Mouse (Mus musculus) lung, postnatal 14 days (tissue): Measurements from ENCODE around the gene Tfrc.

Experiments used
- DNase-seq: peaks from one replicate; pipeline ENCODE4 v3.0.0; 2021

Tfrc gene

DNA sequence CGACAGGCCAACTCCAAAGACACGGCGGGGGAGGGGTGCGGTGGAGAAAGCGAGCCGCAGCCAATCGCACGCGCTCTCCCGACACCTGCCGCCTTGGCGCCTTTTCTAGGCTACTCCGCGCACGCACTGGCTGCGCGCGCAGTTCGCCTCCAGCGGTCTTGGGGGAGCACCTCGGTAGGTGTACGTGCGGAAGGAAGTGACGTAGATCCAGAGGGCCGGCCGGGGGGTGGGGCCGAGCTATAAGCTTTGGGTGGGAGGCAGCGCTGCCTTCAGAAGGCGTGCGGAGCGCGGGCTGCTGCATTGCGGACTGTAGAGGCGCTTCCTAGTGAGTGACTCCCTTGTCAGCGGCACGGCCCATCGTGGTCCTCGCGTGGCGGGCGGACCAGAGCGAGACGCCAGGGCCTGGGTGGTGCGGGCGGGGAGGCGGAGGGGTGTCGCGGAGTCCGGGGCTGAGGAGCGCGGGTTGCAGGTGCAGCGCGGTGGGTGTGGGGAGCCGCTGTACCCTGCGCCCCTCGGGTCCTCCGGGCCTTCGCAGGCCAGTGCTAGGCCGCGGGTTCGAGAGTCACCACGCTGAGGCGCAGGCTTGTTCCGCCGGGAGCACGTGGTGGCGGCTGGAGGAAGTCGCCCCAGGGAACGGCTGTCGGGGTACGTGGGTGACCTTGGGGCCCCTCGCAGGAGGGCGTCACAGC lies at the start of gene Tfrc:
Gene Tfrc, plus strand, starts transcription at position 209 of the 689 bp plus-strand sequence.
- DNase-seq = peak; percentile 95

DNA sequence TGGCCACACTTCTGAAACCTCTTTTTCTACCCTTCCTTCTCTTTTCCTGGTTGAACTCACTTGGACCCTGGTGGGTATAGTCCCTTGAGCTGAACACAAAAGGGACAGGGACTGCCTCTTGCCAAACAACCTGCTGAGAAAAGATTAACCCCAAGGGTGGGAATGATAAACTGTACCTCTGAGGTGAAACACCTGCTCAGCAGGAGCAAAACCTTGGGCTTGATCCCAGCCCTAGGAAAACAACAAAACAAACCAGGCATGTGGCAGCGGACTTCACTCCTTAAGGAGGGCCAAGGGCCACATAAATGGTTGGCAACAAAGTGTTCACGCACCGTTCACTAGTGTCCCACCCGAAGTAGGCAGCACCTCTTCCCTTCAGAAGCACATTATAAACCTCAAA lies 49.2 kb upstream of the Tfrc start:
- no peak for DNase-seq

DNA sequence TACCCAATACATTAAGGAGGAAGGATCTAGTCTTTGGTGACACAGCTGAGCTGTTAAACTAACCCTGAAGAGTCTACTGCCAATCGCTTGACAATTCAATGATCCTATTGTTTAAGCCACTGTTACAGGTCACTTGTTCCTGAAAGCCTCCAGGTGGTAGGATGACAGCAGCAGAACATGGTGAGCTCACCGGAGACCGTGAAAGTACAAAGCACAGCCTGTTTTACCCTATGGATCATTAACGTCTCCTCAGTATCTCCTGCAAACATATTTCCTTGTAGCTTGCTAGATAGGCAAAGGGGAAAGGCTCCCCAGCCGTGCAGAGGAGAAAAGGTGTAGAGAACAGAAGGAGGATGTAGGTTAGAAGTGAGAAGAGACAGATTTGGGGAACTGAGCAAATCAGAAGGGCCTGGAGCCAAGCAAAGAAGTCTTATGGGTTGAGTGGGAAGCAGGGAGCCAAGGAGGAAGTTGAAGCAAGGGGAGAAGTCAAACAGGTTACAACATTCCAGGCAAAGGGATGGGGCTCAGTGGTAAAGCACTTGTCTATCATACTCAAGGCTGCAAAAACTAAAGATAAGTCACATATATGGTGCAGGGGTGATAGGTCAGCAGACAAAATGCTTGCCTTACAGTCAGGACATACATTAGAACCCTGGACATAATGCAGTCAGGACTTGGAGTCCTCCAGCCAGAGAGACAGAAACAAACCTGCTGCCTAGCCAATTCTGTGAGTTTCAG lies 45.5 kb upstream of the Tfrc start:
- no peak for DNase-seq

DNA sequence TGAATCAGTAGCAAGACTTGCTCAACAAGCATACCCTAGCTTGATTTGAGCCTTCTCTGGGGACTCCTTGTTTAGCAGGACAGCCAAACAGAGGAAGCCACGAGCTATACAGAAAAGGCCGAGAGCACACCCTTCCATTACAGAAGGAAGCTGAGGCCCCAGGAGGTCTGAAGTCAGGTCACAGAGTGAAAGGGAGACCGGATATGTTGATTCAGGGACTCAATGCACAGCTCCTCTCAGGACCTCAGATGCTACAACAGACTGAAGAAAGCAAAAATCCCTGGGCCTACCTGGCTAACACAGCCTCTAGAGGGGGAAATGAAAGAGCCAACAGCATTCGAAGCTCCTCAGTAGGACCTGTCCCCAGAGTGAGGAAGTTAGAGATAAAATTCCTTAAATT lies 41.4 kb upstream of the Tfrc start:
- no peak for DNase-seq

DNA sequence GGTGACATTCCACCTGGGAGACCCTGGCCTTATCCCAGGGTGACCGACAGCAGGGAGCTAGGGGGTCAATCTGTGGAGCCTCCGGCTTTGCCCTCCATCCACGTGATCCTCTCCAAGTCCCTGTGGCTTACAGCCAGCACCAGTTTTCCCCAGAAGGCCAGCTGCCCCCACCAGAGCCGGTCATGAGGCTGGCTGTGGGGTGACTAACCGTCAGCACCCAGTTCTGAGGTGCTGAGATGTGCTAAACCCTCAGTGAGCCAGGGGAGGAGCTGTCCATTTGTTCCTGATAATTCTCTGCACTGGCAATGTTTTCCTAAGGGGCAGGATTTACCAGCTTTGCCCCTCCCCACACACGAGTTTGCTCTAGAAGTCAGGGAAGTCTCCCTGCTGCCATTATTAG lies 40.3 kb upstream of the Tfrc start:
- no peak for DNase-seq

DNA sequence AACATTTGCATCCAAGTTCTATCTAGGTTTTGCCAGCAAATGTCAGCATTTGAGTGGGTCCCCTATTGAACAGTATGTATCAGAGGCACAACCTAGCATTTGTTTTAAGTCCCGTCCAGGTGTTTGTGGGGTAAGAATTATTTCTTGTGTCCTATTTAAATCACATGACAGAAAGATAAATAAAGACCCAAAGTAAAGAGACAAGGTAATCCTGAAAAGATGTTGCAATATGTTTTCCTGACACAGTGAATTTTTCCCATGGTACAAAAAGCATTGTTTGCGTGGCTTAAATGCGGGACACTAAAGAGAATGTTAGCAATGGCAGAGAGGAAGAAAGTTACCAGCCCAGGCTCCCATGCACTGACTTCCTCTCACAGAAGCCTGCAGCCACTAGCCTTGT lies 38.7 kb upstream of the Tfrc start:
- no peak for DNase-seq

DNA sequence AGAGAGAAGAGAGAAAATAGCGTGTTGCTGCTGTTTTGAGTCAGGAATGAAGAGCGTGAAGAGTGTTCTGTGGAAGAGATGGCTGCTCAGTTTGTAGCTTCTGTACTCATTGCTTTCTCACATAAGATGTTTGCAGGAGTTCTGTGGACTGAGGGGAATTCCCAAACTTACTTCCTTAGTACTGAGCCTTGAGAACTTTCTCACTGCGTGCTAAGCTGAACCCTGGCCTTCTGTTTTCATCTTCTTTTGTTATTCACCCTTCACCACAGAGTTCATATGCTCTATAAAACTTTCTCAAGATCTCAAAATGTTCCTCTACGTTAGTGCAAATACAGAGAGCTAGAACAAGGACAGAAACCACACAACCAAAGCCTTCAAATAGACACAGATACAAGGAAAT lies 36.2 kb upstream of the Tfrc start:
- no peak for DNase-seq

DNA sequence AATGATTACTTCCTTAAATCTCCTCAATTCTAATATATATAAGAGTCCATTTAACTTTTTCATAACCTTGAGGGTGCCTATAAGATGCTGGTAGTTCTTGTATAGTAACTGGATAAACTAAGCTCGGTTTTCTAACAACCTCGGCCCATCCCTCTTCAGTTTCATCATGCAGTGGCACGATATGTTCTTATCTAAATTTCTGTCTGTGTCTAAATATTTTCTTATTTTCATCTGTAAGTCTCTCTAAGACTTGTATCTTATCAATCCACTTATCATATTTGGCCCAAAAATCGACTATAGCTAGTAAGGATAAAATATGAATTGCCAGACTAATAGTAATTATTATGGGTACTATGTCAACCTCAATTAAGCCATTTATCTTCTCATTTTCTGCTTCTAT lies 22.2 kb upstream of the Tfrc start:
- DNase-seq = no peak

DNA sequence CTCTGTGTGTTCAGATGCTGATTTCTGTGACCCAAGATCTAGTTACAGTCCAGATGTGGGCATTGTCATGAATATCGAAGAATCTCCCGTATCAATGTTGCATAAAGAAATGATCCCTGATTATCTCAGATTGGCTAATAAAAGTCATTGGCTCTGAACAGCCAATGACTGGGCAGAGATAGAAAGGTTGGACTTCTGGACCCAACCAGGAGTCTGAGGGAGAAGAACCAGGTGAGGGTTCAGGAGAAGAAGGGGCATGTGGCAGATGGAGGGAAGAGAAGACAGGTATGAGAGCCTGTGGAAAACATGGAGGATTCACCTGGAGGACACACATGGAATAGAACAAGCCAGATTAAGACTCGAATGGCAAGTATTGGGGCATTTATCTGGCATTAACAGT lies 20.2 kb upstream of the Tfrc start:
- no peak for DNase-seq

DNA sequence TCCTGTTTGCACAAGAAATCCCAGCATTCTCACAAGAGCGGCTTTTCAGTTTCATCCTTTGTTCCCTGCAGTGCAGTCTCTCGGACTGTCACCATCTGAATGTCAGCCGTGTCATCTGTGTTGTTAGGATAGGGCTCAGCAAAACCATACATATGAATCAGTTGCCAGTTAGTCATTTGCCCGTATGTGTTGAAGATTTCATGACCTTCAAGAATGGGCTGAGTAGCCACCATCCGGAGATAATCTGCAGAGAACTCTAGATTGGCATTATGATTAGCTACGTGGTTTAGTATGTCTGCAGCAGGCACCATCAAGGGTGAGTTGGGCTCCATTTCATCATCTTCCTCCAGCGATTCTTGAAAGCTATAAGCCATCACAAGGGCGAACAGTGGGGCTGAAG lies 17.2 kb upstream of the Tfrc start:
- DNase-seq = no peak

DNA sequence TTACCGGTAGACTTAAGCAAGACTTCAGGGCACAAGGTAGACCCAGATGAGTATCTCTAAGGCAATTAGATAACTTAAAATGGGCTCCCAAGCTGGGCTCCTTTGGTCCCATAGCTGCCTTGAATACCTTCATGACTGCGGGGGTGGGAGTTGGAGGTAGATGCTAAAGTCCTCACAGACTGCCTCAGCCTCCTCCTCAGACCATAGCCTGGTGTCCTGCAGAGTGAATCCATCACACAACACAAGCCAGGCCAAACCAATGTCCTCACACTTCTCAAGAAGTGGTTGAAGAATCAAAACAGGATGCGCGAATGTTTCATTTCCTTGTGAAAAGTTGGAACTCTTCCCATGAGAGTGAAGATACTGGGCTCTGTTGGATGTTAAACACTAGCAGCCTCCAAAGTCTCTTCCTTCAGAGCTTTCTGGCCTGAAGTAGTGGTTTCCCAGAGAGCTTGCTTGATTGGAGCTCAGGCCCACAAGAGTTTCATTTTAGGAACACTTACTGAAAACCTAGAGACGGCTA lies 15.4 kb upstream of the Tfrc start:
- no peak for DNase-seq

DNA sequence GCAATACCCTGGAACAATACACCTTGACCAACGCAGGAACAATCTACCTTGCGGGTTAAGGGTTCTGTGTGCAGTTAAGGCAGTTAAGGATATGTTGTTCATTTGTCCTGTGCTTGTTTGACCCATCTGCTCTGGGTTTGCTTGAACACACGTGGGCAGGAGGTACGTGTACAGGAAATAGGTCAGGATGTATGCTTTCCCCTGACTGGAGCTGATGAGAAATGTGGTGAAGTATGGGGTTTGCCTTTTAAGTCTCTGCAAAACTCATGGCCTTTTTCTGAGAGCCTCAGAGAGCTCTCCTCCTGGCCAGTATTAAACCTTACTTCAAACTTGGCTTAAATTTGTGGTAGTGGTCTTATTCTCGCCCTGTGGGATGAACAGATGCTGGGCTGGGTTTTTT lies 14.8 kb upstream of the Tfrc start:
- DNase-seq = no peak

DNA sequence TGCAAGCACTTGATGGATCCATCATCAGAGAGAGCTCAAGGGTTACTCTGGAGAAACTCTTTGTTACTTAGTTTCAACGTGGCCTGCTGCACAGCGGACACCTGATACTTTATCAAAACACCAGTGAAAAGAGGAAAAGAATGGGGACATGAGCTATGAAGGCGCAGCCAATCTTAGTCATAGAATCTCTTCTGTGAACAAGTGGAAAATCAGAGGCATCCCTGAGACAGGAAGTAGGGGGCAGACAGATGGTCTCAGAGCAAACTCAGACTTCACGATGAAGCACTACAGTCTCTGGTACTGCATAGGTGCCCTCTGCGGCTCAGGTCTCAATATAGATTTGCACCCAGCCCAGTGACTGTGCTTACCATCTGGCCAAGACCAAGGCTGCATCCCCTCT lies 14.0 kb upstream of the Tfrc start:
- no peak for DNase-seq

DNA sequence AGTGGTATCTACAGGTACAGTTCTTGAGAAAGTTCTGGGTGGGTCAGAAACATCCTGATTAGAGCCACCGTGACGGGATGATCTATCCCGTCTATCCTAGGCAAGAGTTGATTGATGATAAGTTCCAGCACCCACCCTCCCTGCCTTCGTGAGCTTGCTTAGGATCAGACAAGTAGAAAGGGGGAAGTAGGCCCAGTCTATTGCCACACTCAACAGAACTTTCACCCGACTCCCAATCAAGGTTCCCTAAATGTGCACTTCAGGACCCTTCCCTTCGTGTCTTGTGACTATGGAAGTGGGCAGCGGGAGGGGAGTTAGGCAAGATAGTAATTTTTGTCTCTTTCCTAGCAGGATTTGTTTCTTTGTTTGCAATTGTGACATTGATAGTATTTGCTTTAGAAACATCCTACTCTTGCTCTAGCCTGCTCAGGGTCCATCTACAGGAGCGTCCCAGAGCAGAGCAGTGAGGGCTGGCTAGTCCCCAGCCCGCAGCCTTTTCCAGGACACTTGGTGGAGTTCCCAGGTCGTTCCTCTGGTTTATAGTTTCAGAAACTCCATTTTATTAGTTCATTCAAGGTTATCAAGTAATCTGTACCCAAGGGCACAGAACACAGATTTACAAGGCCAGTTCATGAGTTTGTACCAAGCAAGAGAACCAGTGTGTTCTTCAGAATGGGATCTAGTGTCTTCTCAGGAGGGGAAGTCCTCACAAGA lies 13.4 kb upstream of the Tfrc start:
- no peak for DNase-seq

DNA sequence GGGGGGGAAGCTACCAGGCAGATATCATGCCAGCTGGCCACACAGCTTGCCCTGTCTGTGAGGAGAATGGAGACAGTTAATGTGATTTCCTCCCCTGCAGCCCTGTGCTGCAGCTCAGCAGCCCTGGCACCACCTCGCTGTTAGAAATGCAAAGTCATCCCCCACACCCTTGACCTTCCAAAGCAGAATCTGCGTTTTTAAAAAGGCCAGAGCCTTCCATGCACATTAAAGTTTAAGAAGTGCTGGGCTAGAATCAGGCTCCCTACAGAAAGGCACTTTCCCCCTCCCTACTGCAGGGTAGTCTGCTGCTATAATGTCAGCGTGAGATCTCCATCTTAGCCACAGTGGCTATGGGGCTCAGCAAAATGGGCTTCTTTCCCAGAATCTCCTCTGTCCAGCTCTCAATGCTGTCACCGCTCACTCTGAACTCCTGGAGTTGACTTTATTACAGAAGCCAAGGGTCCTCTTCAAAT lies 10.8 kb upstream of the Tfrc start:
- no peak for DNase-seq

DNA sequence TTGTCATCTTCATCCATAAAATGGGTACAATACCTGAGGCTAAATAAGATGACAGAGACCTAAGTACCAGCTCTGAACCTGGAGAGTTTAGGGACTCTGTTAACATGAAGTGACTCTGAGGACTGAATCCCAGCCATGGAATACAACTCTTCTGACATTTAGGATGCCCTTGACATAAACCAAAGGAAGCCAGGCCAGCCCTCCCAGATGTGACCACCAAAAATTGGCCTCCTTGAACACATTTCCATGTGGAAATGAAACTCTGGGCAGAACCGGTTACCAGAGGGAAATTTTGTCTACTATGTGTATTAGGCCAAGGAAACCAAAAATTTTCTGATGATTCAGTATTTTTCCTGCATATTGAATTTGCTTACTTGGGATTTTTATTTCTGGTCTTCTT lies 9.6 kb upstream of the Tfrc start:
- no peak for DNase-seq

DNA sequence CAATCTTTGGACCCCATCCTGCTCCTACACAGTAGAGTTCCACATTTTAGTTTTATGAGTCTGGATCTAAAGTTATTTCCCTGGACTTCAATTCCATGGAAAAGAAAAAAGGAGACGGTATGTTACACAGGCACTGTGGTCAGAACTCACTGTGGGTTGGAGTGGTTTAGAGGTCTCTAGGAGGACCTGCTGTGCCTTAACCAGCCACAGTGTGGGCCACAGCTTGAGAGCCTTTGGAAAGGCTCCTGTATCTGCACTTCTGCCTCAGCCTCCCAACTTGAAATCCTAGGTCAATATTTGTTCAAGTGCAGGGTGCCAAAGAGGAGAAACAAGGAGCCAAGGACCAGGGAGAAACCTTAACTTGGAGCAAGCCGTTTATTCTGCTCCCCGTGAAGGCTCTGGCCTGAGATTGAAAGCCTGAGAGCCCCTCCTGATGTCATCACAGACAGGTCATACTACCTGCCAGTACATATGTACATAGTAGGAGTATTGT lies 6.5 kb upstream of the Tfrc start:
- DNase-seq = no peak

DNA sequence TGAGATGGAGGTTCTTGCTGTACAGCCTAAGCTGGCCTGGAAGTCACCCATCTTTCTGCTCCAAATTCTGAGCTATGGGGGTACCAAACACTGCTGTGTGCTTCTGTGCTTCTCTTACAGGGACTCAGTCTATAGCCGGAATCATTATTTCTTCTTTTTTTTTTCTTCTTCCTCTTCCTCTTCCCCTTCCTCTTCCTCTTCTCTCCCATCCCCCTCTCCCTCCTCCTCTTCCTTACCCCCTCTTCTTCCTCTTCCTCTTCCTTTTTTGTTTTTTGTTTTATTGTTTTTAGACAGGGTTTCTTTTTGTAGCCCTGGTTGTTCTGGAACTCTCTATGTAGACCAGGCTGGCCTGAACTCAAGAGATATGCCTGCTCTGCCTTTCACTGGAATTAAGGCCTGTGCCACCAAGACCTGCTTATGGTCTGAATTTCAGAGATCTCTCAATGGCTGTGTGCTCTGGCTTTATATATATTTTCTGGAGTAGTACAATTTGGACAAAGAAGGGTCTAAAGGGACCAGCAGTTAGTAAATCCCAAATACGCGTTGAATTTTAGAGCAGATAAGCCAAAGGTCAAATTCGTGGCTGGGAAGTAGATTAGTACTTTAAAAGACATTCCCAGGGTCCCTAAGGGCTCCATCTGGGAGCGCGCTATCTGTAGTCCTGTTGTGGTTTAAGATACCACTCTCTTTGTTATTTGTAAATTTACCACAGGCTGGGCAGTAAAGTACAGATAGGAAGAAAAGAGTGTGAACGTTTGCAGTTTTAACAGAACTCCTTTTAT lies 967 bp upstream of the Tfrc start:
- no peak for DNase-seq

DNA sequence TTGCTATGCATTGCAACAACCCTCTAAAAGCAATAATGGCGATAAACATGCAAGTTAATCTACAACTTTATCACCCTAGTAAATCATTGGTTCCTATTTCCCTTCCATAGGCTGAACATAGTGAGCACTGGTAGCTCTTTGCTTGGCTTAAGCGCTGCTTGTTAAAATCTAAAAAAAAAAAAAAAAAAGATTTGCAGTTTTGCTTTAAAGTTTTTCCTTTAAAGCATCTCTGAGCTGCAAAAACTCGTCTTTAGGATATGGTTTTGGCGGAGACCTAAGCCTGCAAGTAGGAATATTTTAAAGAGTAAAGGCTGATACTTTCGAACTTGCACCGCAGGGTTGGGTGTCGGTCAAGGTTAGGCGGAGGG lies 392 bp upstream of the Tfrc start:
- no peak for DNase-seq

DNA sequence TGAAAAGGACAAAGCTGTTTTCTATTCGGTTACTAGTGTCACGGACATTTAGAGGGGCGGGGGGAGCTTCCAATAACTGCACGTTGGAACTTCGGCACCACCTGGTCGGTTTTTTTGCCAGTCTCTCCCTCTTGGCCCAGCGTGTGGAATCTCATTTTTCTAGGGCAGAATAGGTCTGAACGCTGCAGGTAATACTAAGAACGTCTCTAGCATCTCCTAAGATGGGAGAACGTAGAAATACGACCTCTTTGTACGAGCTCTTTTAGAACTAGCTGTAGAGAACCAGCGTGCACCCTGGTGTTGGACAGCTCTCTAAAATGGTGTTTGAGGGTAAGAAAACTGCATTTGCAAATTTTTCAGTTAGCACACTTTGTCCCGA lies 670 bp downstream of the Tfrc start:
- DNase-seq = no peak

DNA sequence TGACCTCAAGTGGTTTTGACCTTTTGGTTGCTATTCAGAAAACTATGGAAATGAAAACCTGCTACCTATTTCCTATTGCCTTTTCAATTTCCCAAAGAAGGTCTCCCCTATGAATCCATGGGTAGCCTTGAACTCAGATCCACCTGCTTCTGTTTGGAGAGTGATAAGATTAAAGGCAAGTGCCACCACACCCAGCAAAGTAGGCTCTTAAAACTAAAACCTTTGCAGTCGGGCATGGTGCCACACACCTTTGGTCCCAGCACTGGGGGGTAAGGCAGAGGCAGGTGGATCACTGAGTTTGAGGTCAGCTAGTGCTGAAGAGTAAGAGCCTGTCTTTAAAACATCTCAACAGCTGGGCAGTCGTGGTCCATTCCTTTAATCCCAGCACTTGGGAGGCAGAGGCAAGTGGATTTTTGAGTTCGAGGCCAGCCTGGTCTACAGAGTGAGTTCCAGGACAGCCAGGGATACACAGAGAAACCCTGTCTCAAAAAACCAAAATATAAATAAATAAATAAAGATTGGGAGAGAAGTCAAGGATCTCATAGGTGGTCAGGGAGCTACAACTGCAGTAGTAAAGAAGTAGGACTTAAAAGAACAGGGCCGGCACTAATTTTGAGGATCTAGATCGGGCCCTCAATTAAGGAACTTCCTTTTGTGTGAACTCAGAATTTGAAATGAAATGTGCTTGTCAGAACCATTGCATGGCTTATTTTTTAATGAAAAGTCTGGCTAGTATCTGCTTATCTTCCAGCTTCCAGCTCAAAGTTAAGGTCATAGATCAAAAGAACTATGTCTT lies 1.9 kb downstream of the Tfrc start:
- no peak for DNase-seq

DNA sequence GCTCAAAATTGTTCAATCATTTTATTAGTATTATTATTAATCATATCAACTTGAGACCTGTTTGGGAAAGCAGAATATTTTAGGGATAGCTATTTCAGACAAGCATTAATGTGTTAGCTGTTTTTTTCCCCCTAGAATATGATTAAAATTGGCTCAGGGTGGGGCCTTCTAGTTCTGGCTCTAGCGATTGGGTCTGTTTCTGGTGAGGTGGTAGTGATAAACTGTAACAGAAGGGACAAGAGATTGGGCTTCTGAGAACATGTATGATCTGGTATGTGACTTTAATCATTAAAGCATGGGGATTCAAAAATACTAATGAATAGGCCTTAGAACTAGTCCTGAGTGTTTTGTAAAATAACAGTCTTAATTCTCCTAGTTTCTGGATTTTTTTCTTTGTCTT lies 3.3 kb downstream of the Tfrc start:
- no peak for DNase-seq
